Mouse (Mus musculus) brain, embryonic 14.5 days (tissue): ENCODE measurements around the gene Eda. TPM values are rescaled to one million over a fixed set of nuclear protein-coding genes. Genes with fewer than 3 reads are reported as not detected.

ENCODE experiments used
- DNase-seq: peaks from one replicate; pipeline ENCODE4 v3.0.0-alpha.2; 2011; ENCODE audit warnings: low read depth
- CTCF ChIP-seq: fragments of 200-500 bp; IDR thresholded peaks from 2 replicates; pipeline ENCODE4 v1.5.1; 2012; ENCODE audit warnings: inconsistent platforms, mild to moderate bottlenecking, moderate library complexity, borderline replicate concordance; ENCODE audit not compliant: insufficient read depth, insufficient read length; ENCODE audit errors: extremely low read depth
- POLR2A ChIP-seq: fragments of 200-500 bp; IDR thresholded peaks from 2 replicates; pipeline ENCODE4 v1.6.1; 2012; ENCODE audit warnings: mild to moderate bottlenecking, inconsistent platforms, borderline replicate concordance; ENCODE audit not compliant: poor library complexity, insufficient read depth, insufficient read length, severe bottlenecking; ENCODE audit errors: extremely low read depth
- polyA plus RNA-seq: library from polyadenylated mRNA; depleted of rRNA; stranded (reverse); fragments of >200 nt; gene quantifications from 2 replicates; pipeline ENCODE4 v1.2.3, GENCODE M21; 2012; rRNA removed

Gene Eda
- 3.1 and 3.6 TPM in 2 replicates for polyA plus RNA-seq

GRCm38 (mm10) chrX:99975250-99975984 lies at the start of gene Eda:
TSS of gene Eda (plus strand) at chrX:99975606.
- TF ChIP-seq CTCF: no peak
- peak; percentile 95 for DNase-seq

DNA sequence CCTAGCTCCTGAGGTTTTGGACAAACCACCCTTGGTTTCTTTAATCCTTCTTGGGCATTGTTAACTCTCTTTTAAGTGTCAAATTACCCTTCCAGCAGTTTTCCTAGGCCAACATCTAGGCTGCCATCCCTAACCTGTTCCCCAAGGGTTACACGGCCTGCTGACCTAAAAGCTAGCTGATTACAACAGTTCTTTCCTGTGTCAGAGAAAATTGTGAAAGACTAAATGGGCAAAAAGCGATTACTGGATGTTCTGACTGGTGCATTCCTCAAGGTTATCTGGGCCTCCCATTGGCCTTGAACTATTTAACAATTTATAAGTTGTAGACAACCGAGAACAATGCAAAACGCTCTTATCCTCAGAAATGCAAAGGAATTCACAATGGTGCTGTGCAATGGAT lies 14.4 kb upstream of the Eda start:
- TF ChIP-seq CTCF (no peak), POLR2A (no peak)
- DNase-seq: no peak

- no peak for TF ChIP-seq CTCF
- no peak for TF ChIP-seq POLR2A
Measured at GRCm38 (mm10) chrX:99970111-99970510, 5.3 kb upstream of the Eda start.

DNA sequence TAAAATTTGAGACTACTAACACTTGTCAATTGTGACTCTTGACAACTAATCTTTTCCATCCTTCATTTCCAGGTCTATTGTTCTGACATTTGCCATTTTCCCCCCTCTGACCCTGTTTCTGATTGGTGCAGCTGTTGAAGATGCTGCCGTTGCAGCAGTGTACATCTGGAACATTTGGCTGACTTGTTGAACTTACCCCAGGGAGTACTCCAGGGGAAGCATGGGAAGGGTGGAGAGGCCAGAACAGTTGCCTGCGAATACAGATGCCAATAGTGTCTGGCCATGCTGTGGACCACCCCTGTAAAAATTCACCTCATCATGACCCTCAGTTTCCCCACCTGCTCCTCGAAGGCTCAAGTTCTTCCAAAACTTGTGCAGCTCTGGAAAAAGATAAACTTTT lies 1.0 kb upstream of the Eda start:
- DNase-seq: peak; percentile 0
- no peak for TF ChIP-seq POLR2A
- TF ChIP-seq CTCF: no peak

More at GRCm38 (mm10) chrX:99970111-99970510, 5.3 kb upstream of the Eda start:
- no peak for DNase-seq

DNA sequence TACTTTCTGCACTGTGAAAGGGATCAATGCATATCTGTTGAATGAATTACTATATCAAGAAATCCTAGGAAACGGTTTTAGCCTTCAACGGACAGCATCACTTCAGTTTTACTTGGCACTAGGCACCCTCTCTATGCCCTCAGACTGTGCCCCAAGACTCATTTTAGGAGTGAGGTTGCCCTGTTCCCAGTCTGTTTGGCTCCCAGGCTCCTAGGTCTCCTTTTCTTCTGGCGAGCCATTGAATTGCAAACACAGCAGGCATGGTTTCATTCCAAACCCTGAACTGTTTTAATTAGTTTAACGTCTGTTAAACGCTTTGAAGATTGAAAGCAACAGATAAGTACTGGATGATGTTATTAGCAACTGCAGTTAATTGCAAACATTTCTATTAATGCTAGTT lies 603 bp upstream of the Eda start:
- no peak for DNase-seq
- TF ChIP-seq POLR2A (no peak), CTCF (no peak)

DNA sequence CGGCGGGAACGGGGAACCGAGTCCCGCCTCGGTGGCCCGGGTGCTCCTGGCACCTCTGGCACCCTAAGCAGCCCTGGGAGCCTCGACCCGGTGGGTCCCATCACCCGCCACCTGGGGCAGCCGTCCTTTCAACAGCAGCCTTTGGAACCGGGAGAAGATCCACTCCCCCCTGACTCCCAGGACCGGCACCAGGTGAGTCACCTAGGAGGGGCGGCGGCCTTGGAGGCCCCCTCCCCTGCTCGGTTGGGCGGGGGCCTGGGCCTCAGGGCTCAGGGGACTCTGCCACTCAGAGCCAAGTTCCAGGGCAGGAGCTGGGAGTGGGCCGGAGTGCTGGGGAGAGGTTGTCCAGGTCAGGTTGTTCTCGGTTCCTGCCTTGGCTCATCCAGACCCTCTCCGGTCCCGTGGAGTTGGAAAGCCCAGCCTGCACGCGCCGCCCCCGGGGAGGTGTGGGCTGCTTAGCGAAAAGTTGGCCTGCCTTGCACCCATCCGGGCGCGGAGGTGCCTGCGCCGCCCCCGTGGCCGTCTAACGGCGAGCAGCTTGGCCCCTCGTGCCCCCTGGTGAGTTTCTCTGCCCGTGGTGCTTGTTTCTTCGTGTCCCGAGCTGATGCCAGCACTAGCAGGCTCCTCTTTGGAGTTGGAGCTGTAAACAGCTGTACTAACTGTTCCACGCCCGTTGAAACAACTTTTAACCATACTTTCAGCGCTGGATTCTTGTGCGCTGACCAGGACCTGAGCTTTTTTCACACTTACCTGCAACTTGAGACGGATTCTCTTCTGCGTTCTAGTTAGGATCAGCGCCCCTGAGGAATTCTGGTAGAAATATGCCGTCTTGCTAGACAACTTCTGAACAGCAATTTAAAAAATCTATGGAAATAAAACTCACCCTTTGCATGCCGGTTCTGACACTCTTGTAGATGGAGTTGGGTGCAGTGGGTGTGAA lies 849 bp downstream of the Eda start:
- DNase-seq: peak; percentile 7
- TF ChIP-seq POLR2A (no peak), CTCF (no peak)

- peak; percentile 7 for DNase-seq
- TF ChIP-seq POLR2A (no peak), CTCF (no peak)
Measured at GRCm38 (mm10) chrX:99978354-99978753, 2.9 kb downstream of the Eda start.

GRCm38 (mm10) chrX:99993434-99993833 lies 18.0 kb downstream of the Eda start:
- TF ChIP-seq CTCF (no peak), POLR2A (no peak)
- no peak for DNase-seq

GRCm38 (mm10) chrX:99999342-99999741 lies 23.9 kb downstream of the Eda start:
- no peak for TF ChIP-seq CTCF
- no peak for TF ChIP-seq POLR2A
- DNase-seq: no peak

- DNase-seq: no peak
- TF ChIP-seq CTCF (no peak), POLR2A (no peak)
Measured at GRCm38 (mm10) chrX:100118362-100118761, 143.0 kb downstream of the Eda start.

DNA sequence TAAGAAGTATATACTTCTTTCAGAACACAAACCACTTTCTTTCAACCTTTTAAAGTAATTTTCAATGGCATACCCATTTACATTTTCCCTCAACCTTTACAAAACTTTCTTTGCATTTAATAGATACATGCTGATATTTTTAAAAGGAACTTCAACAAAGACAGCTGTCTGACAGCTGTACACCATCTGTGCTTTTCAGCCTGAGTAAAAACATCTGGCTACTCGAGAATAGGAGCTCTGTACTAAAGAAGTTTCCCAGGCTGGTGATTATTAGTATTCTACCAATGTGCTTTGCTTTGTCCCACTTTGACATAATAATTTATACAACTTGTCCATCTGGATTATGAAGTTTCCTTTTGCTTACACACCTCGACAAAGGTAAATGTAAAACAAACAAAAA lies 219.9 kb downstream of the Eda start:
- DNase-seq: peak; percentile 2
- TF ChIP-seq POLR2A: no peak
- no peak for TF ChIP-seq CTCF
